Mouse (Mus musculus) heart, adult 8-10 months (tissue): Measurements from ENCODE around the gene Olfr427. TPM values are rescaled to one million over a fixed set of nuclear protein-coding genes. Genes with fewer than 3 reads are reported as not detected.
A peak's percentile ranks its signal among the peaks of the same experiment; 100 is the strongest.
"Not testable (repeated sequence)": the region's sequence is repeated elsewhere in the genome, so short reads cannot be mapped to it uniquely, and the experiment has no call there.

Experiments
- DNase-seq: peaks from one replicate; pipeline ENCODE4 v3.0.0; 2022; ENCODE audit warnings: low spot score
- total RNA-seq, 4 experiments: library from RNA; stranded (reverse); gene quantifications; 2 replicates each; pipeline ENCODE4 v1.2.4; 2022

Olfr427 gene
- total RNA-seq, result not detected

DNA sequence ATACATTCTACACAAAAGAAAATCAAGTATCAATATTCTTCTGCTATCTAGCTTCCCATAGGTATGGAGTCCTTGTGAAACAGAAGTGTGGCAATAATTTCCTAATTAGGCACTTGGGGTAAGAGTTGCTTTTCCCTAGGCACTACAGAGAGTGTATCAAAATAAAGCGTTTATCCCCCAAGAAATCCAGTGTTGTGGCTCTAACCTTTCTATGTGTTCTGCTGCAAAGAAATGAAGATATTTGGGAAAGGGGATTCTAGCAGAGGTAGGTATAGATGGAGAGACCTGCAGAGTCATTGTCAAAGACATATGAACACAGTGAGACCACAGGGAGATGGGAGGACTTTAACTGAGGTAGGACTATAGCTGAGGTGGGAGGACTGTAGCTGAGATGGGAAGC is at the start of gene Olfr427:
Olfr427 (plus strand) TSS at position 301 of the 400 bp plus-strand sequence.
- DNase-seq, result no peak

DNA sequence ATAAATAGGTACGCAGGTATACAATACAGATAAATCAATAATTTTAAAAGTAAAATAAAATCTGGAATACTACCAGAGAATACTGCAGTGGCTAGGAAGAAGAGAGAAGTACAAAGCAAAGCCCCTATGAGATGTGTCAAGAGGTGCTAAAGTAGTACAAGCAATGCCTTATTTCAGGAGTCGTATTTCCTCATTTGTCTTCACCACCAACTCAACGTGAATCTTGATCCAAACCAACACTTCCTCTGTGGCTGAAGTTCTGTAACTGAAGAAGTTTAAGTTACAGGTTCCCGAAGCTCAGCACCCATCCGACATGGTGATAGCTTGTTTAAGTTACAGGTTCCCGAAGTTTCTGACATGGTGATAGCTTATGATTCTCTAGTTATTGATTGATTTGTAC is 48.5 kb upstream of the Olfr427 start:
- DNase-seq, result not testable (repeated sequence)

GRCm38 (mm10) chr1:174048893-174049292 is 47.8 kb upstream of the Olfr427 start, which contains the start of gene Olfr432:
TSS of gene Olfr432 (plus strand) at chr1:174049205.
- no peak for DNase-seq

GRCm38 (mm10) chr1:174049357-174049756 is 47.3 kb upstream of the Olfr427 start:
- DNase-seq, result not testable (repeated sequence)

GRCm38 (mm10) chr1:174050532-174050931 is 46.2 kb upstream of the Olfr427 start:
- no peak for DNase-seq

- DNase-seq, result peak; percentile 53
Observed at GRCm38 (mm10) chr1:174051515-174051914, 45.2 kb upstream of the Olfr427 start.

DNA sequence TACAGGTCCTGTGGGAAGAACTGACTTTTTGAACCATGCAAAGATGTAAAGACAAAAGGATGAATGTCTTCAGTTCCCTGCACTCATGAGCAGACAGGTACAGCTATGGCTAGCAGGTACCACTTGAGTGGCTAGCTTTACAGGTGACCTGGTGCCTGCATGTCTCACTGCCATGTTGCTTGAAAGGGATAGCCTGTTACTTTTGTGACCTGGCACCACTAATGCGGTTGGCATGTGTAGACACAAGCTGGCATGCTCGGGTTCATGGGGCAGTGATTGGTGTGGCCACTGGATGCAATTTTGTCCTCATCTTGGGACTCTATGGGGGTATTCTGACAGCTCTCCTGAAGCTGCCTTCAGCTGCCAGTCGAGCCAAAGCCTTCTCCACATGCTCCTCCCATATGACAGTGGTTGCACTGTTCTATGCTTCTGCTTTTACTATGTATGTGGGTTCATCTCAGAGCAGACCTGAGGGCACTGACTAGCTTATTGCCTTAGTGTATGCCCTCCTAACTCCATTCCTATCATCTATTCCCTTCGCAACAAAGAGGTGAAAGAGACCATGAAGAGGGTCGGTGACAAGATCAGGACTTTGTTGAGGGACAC is 44.7 kb upstream of the Olfr427 start:
- no peak for DNase-seq

DNA sequence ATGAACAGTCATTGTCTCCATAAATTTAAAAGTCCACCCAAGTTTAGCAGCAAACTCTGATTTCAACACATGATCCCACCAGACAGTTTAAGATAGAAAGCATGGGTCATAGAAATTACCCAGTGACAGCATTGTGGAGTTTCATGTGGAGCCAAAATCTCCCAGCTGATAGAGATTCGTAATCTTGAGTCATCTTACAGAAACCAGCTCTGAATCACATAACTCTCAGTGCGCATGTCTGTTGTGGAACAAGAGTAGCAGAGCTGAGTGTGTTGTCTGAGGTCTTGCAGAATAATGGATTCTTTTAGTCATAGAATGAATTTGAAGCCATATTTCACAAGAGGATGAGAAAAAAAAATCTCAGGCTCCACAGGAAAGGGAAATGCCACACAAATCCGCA is 43.7 kb upstream of the Olfr427 start:
- no peak for DNase-seq

GRCm38 (mm10) chr1:174055248-174055647 is 41.4 kb upstream of the Olfr427 start:
- no peak for DNase-seq

- no peak for DNase-seq
Observed at GRCm38 (mm10) chr1:174066305-174066704, 30.4 kb upstream of the Olfr427 start, which contains the start of gene Olfr430. TSS of gene Olfr430 (plus strand) at chr1:174066605.

GRCm38 (mm10) chr1:174084031-174084430 is 12.7 kb upstream of the Olfr427 start, which contains the start of gene Olfr429:
TSS of gene Olfr429 (plus strand) at chr1:174084331.
- no peak for DNase-seq

DNA sequence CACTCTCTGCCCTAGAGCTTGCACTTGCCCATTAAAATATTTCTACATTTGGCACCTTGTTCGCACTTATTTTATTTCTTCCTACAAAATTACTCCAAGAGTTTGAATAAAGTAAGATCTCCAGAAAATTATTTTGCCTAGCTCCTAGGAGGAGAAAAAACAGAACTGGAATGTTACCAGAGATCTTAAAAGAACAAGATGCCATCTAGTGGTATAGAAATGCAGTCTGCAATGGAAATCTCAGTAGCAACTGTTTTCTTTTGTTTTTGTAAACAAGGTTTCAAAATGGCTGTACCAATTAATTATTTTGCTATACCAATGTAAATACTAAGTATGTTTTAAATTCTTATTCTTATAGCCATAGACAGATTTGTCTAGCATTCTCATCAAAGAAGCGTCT is 7.0 kb downstream of the Olfr427 start:
- DNase-seq, result peak; percentile 19

- DNase-seq, result no peak
Observed at GRCm38 (mm10) chr1:174121062-174121461, 24.4 kb downstream of the Olfr427 start, which contains the start of gene Olfr231. TSS of gene Olfr231 (minus strand) at chr1:174121162.

DNA sequence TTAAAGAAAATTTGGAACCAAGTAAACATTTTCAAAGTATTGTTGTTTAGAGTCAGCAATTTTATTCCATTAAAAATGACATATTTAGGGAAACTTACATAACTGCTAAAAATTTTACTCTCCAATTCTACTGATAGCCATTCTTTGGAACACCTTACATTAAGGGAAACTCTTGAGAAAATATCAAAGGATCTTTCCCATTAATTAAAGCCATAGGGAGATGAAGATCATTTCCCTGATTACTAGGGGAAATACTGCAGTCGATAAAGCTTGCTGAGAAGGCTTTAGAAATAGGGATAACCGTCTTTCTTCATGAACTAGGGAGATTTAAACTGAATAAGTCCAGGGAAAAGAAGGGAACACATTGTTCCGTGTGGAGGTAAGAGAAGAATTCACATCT is 34.5 kb downstream of the Olfr427 start, which contains the start of gene Olfr424:
Olfr424 (plus strand) TSS at position 301 of the 400 bp plus-strand sequence.
- no peak for DNase-seq

- DNase-seq, result no peak
Observed at GRCm38 (mm10) chr1:174131999-174132398, 35.3 kb downstream of the Olfr427 start.

DNA sequence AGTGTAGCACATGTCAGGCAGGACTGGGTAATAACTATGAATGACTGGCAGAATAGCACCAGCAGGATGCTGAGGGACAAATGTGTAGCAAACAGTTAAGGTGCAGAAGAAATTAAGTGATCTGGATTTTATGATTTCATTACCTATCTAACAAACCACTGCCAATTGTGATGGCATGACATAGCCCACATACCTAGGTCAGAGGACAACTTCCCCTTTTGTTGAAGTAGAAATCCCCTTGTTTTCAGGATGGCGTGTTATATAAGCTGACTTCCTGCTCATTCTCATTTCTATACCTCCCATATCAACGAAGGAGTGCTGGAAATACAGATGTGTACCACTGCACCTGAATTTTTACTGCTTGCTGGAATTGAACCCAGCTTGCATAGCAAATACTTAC is 44.7 kb downstream of the Olfr427 start:
- no peak for DNase-seq

DNA sequence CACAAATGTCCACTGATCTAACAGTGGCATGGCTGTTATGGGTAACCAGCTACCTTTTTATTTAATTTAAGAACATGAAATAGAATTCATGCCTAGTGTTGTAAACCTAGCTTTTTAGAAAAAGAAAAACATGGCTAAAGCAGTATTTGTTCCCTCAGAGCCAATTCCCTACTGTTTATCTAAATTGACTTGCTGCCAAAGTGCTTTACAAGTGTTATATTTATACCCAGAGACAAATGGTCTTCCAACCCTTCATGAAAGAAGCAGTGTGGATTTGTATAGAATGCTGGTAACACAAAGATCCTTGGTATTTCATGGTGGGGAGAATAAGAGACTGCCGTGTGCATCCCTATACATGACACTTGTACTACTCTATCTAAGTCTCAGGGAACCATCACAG is 50.0 kb downstream of the Olfr427 start:
- peak; percentile 8 for DNase-seq

GRCm38 (mm10) chr1:174149289-174149688 is 52.6 kb downstream of the Olfr427 start:
- DNase-seq, result no peak

Other genes with a start within 250 kb of the Olfr427 start
- gene Ifi211, start 183.8 kb upstream of the Olfr427 start, total RNA-seq, result 1 to 10 TPM; 1.3 to 2.7 (median 1.5) TPM
- gene Mndal, start 154.4 kb upstream of the Olfr427 start, total RNA-seq, result 10 to 100 TPM in 3 of 4 experiments, 1 to 10 TPM in 1; 8.1 to 16.2 (median 12.3) TPM
- gene Ifi203, start 154.2 kb upstream of the Olfr427 start, total RNA-seq, result 10 to 100 TPM in 3 of 4 experiments, 1 to 10 TPM in 1; 8.5 to 14.2 (median 12.0) TPM
- not detected for gene Ifi202b, start 114.1 kb upstream of the Olfr427 start, total RNA-seq
- 10 to 100 TPM; 11.3 to 19.4 (median 17.3) TPM for gene Ifi205, start 65.1 kb upstream of the Olfr427 start, total RNA-seq
- gene Olfr433, start 56.2 kb upstream of the Olfr427 start, total RNA-seq, result not detected
- not detected for gene Olfr432, start 47.7 kb upstream of the Olfr427 start, total RNA-seq
- gene Olfr430, start 30.3 kb upstream of the Olfr427 start, total RNA-seq, result not detected
- gene Olfr429, start 12.6 kb upstream of the Olfr427 start, total RNA-seq, result not detected
- gene Olfr231, start 24.3 kb downstream of the Olfr427 start, total RNA-seq, result not detected
- gene Olfr424, start 34.6 kb downstream of the Olfr427 start, total RNA-seq, result not detected
- not detected for gene Olfr420, start 58.7 kb downstream of the Olfr427 start, total RNA-seq
- 10 to 100 TPM in 1 of 4 experiments, 1 to 10 TPM in 3; 8.1 to 10.7 (median 8.8) TPM for gene Spta1, start 75.9 kb downstream of the Olfr427 start, total RNA-seq
- gene Olfr419, start 155.2 kb downstream of the Olfr427 start, total RNA-seq, result not detected
- not detected for gene Mptx1, start 233.6 kb downstream of the Olfr427 start, total RNA-seq